Mouse (Mus musculus) stomach, embryonic 15.5 days (tissue): ENCODE data around the gene Plcg1. TPM values are rescaled to one million over a fixed set of nuclear protein-coding genes. Genes with fewer than 3 reads are reported as not detected.

ENCODE experiments used
- ATAC-seq: fragments of 200-750 bp; cut with Nextera tagmentation; 2 replicates; pipeline ENCODE4 v1.8.0; 2017; ENCODE audit warnings: low read depth, moderate number of reproducible peaks, moderate TSS enrichment; ENCODE audit not compliant: insufficient read depth, low FRiP score
- H3K27ac ChIP-seq: fragments of 300-500 bp; sonication (generic); 2 replicates; pipeline ENCODE4 v1.5.1; 2015; ENCODE audit warnings: mild to moderate bottlenecking, inconsistent platforms
- H3K27me3 ChIP-seq: fragments of 300-500 bp; sonication (generic); replicated peaks from 2 replicates; pipeline ENCODE4 v1.6.1; 2015; ENCODE audit warnings: inconsistent platforms
- H3K36me3 ChIP-seq: fragments of 300-500 bp; sonication (generic); 2 replicates; pipeline ENCODE4 v1.6.1; 2015; ENCODE audit warnings: inconsistent platforms
- H3K4me1 ChIP-seq: fragments of 300-500 bp; sonication (generic); 2 replicates; pipeline ENCODE4 v1.6.1; 2015; ENCODE audit warnings: inconsistent platforms
- H3K4me2 ChIP-seq: fragments of 300-500 bp; sonication (generic); 2 replicates; pipeline ENCODE4 v1.6.1; 2015; ENCODE audit warnings: mild to moderate bottlenecking, inconsistent platforms
- H3K4me3 ChIP-seq: fragments of 300-500 bp; sonication (generic); replicated peaks from 2 replicates; pipeline ENCODE4 v1.5.1; 2015; ENCODE audit warnings: inconsistent platforms
- H3K9ac ChIP-seq: fragments of 300-500 bp; sonication (generic); 2 replicates; pipeline ENCODE4 v1.6.1; 2015; ENCODE audit warnings: inconsistent platforms
- H3K9me3 ChIP-seq: fragments of 300-500 bp; sonication (generic); 2 replicates; pipeline ENCODE4 v1.6.1; 2016; ENCODE audit warnings: inconsistent platforms
- WGBS: fragments of 180-500 bp; shearing (Covaris S2); methylation state at CpG from one replicate; pipeline ENCODE4 v1.1.7; 2015; 5-methylcytosine and 5-hydroxymethylcytosine counted together
- polyA plus RNA-seq: library from polyadenylated mRNA; unstranded; fragments of >200 nt; fragmentation: Nextera tagmentation; extraction: Ambion mirVana; gene quantifications from 2 replicates; pipeline ENCODE4 v1.2.1, GENCODE M21; 2015

Gene Plcg1
- polyA plus RNA-seq, 1 experiment from 2014 or later = 30.3 TPM

GRCm38 (mm10) chr2:160810376-160810775, 79.3 kb downstream of the Plcg1 start:
- H3K36me3 ChIP-seq = no peaks in the 10 kb centered on the region
- no peaks in the 10 kb centered on the region for H3K9me3 ChIP-seq
- no peak overlapping the region for H3K27ac ChIP-seq
- no peak for ATAC-seq
- no peak overlapping the region for H3K4me2 ChIP-seq
- no peaks in the 10 kb centered on the region for H3K4me1 ChIP-seq
- no peaks in the 10 kb centered on the region for H3K27me3 ChIP-seq
- no peak overlapping the region for H3K4me3 ChIP-seq
- H3K9ac ChIP-seq = no peak overlapping the region

- WGBS = 63% methylated on average over 1 of the region's 1 CpGs
These were observed 79.7 kb downstream of the Plcg1 start for GRCm38 (mm10) chr2:160810802-160811201.

More at GRCm38 (mm10) chr2:160810802-160811201, 79.7 kb downstream of the Plcg1 start:
- no peaks in the 10 kb centered on the region for H3K9me3 ChIP-seq
- no peak overlapping the region for H3K9ac ChIP-seq
- H3K4me2 ChIP-seq = no peak overlapping the region
- no peaks in the 10 kb centered on the region for H3K36me3 ChIP-seq
- ATAC-seq = no peak
- H3K27ac ChIP-seq = no peak overlapping the region
- H3K4me3 ChIP-seq = no peak overlapping the region
- H3K4me1 ChIP-seq = no peaks in the 10 kb centered on the region
- no peaks in the 10 kb centered on the region for H3K27me3 ChIP-seq

Other genes starting within 250 kb of the Plcg1 start
- gene Top1, start 85.4 kb upstream of the Plcg1 start, polyA plus RNA-seq = 69.2 and 76.9 TPM in 2 replicates
- gene Zhx3, start 141.7 kb downstream of the Plcg1 start, polyA plus RNA-seq = 8.9 and 10.8 TPM in 2 replicates
- gene Lpin3, start 149.4 kb downstream of the Plcg1 start, polyA plus RNA-seq = 8.2 and 9.3 TPM in 2 replicates
- 28.0 and 34.6 TPM in 2 replicates for gene Emilin3, start 181.0 kb downstream of the Plcg1 start, polyA plus RNA-seq